Mouse (Mus musculus) hindbrain, postnatal 0 days (tissue): ENCODE data around the gene Ankrd13b. TPM values are rescaled to one million over a fixed set of nuclear protein-coding genes. Genes with fewer than 3 reads are reported as not detected.

Experiments
- ATAC-seq: fragments of 200-750 bp; cut with Nextera tagmentation; 2 replicates; pipeline ENCODE4 v1.8.0; 2017; ENCODE audit warnings: mild to moderate bottlenecking, moderate TSS enrichment, moderate library complexity
- DNase-seq: peaks from one replicate; pipeline ENCODE4 v3.0.0-alpha.2; 2015; ENCODE audit warnings: low spot score
- H3K27ac ChIP-seq: fragments of 300-500 bp; sonication (generic); 2 replicates; pipeline ENCODE4 v1.5.1; 2014; ENCODE audit warnings: mild to moderate bottlenecking
- H3K27me3 ChIP-seq: fragments of 300-500 bp; sonication (generic); 2 replicates; pipeline ENCODE4 v1.6.1; 2014; ENCODE audit warnings: low read length, mixed read lengths; ENCODE audit not compliant: insufficient read depth
- H3K36me3 ChIP-seq: fragments of 300-500 bp; sonication (generic); 2 replicates; pipeline ENCODE4 v1.6.1; 2014; ENCODE audit warnings: low read length, mixed read lengths; ENCODE audit not compliant: insufficient read depth
- H3K4me1 ChIP-seq: fragments of 300-500 bp; sonication (generic); 2 replicates; pipeline ENCODE4 v1.6.1; 2014; ENCODE audit warnings: antibody characterized with exemption, low read length, mixed read lengths; ENCODE audit not compliant: insufficient read depth
- H3K4me2 ChIP-seq: fragments of 300-500 bp; sonication (generic); 2 replicates; pipeline ENCODE4 v1.6.1; 2014; ENCODE audit warnings: low read depth, mild to moderate bottlenecking, low read length, moderate library complexity, mixed read lengths
- H3K4me3 ChIP-seq: fragments of 300-500 bp; sonication (generic); 2 replicates; pipeline ENCODE4 v1.5.1; 2014; ENCODE audit warnings: low read length
- H3K9ac ChIP-seq: fragments of 300-500 bp; sonication (generic); replicated peaks from 2 replicates; pipeline ENCODE4 v1.6.1; 2014; ENCODE audit warnings: mild to moderate bottlenecking, low read length, moderate library complexity, mixed read lengths
- H3K9me3 ChIP-seq: fragments of 300-500 bp; sonication (generic); 2 replicates; pipeline ENCODE4 v1.6.1; 2016; ENCODE audit warnings: low read length, mixed read lengths
- CTCF ChIP-seq: IDR thresholded peaks from 2 replicates; pipeline ENCODE4 v1.5.1; 2016; ENCODE audit warnings: antibody characterized with exemption, control low read depth, low read depth
- WGBS: fragments of 180-500 bp; shearing (Covaris S2); extraction: QIAGEN DNeasy Blood & Tissue Kit; methylation state at CpG from one replicate; pipeline ENCODE4 v1.1.7; 2014; 5-methylcytosine and 5-hydroxymethylcytosine counted together
- polyA plus RNA-seq: library from polyadenylated mRNA; unstranded; fragments of >200 nt; fragmentation: Nextera tagmentation; extraction: Ambion mirVana; gene quantifications from 2 replicates; pipeline ENCODE4 v1.2.1, GENCODE M21; 2015
- total RNA-seq: library from RNA; depleted of rRNA; stranded (reverse); fragments of >200 nt; gene quantifications from 2 replicates; pipeline ENCODE4 v1.2.3, GENCODE M21; 2014

Gene Ankrd13b
- total and polyA plus RNA-seq, 2 experiments from 2014 or later = 30.6 to 77.1 TPM

GRCm38 (mm10) chr11:77503511-77503910, 14.0 kb upstream of the Ankrd13b start:
- 53% methylated on average over 3 of the region's 3 CpGs for WGBS

GRCm38 (mm10) chr11:77502481-77502880, 13.0 kb upstream of the Ankrd13b start:
- no peak overlapping the region for H3K27ac ChIP-seq
- peaks cover 16% of the 10 kb centered on the region; the same call in 1 of the 2 replicates for H3K4me1 ChIP-seq
- H3K9ac ChIP-seq = no peak overlapping the region
- 86% methylated on average over 6 of the region's 6 CpGs for WGBS
- DNase-seq (no peak), ATAC-seq (no peak)
- no peak overlapping the region for H3K4me3 ChIP-seq
- TF ChIP-seq CTCF = no peak
- no peak overlapping the region for H3K4me2 ChIP-seq
- H3K27me3 ChIP-seq = no peaks in the 10 kb centered on the region
- peaks cover 55% of the 10 kb centered on the region for H3K36me3 ChIP-seq
- H3K9me3 ChIP-seq = no peaks in the 10 kb centered on the region

More at GRCm38 (mm10) chr11:77503511-77503910, 14.0 kb upstream of the Ankrd13b start:
- Histone ChIP-seq H3K9ac (no peak overlapping the region), H3K36me3 (peaks cover 55% of the 10 kb centered on the region), H3K4me2 (no peak overlapping the region), H3K4me3 (no peak overlapping the region), H3K27me3 (no peaks in the 10 kb centered on the region), H3K9me3 (no peaks in the 10 kb centered on the region), H3K27ac (no peak overlapping the region), H3K4me1 (peaks cover 11% of the 10 kb centered on the region; the same call in 1 of the 2 replicates)
- DNase-seq (no peak), ATAC-seq (no peak)
- TF ChIP-seq CTCF = no peak

- DNase-seq (no peak), ATAC-seq (no peak)
- Histone ChIP-seq H3K27me3 (no peaks in the 10 kb centered on the region), H3K4me1 (peaks cover 16% of the 10 kb centered on the region; the same call in 1 of the 2 replicates), H3K9ac (no peak overlapping the region), H3K9me3 (no peaks in the 10 kb centered on the region), H3K4me2 (no peak overlapping the region), H3K27ac (no peak overlapping the region), H3K4me3 (no peak overlapping the region), H3K36me3 (peaks cover 54% of the 10 kb centered on the region)
- TF ChIP-seq CTCF = no peak
- WGBS = 85% methylated on average over 4 of the region's 4 CpGs
Observed at GRCm38 (mm10) chr11:77501971-77502370, 12.5 kb upstream of the Ankrd13b start.

DNA sequence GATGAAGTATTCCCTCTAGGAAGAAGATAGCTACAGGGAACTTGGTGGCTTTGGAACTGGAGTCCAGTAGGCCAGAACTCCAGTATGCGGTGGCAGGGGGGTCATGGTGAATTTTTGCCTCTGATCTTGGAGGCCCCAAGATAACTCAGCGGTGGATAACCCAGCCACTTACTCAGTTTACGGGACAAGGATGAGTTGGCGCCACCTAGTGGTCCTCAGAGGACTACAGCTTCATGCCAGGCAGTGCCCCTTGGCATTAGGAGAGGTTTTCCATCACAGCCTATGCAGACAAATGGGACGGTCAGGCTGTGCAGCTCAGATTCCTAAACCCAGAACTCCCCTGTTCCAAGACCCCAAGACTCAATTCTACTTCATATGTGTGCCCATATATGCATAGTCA, 11.9 kb upstream of the Ankrd13b start:
- ATAC-seq = peak; percentile 43; the same call in 1 of the 2 replicates
- Histone ChIP-seq H3K4me1 (peaks cover 16% of the 10 kb centered on the region; the same call in 1 of the 2 replicates), H3K9ac (no peak overlapping the region)

GRCm38 (mm10) chr11:77500361-77501325, 11.2 kb upstream of the Ankrd13b start:
- WGBS = 64% methylated on average over 17 of the region's 17 CpGs
- 0 out of 2 replicates have a peak overlapping the region, but pooled peaks have one; percentile 22 for H3K27ac ChIP-seq
- DNase-seq = no peak

More for the DNA sequence above, 11.9 kb upstream of the Ankrd13b start:
- Histone ChIP-seq H3K4me3 (no peak overlapping the region), H3K9me3 (no peaks in the 10 kb centered on the region), H3K27ac (0 out of 2 replicates have a peak overlapping the region, but pooled peaks have one; percentile 22), H3K27me3 (no peaks in the 10 kb centered on the region), H3K4me2 (no peak overlapping the region), H3K36me3 (peaks cover 48% of the 10 kb centered on the region)
- WGBS = 14% methylated on average over 5 of the region's 5 CpGs
- DNase-seq = peak; percentile 92
- peak; percentile 94 for TF ChIP-seq CTCF

GRCm38 (mm10) chr11:77499354-77499753, 9.9 kb upstream of the Ankrd13b start:
- peaks cover 22% of the 10 kb centered on the region for H3K4me1 ChIP-seq
- WGBS = 73% methylated on average over 7 of the region's 7 CpGs
- no peak overlapping the region for H3K4me2 ChIP-seq
- H3K36me3 ChIP-seq = peaks cover 28% of the 10 kb centered on the region
- no peaks in the 10 kb centered on the region for H3K9me3 ChIP-seq
- no peak overlapping the region for H3K4me3 ChIP-seq
- TF ChIP-seq CTCF = no peak
- H3K9ac ChIP-seq = no peak overlapping the region
- H3K27ac ChIP-seq = no peak overlapping the region
- ATAC-seq (0 out of 2 replicates have a peak, but pooled peaks have one; percentile 28), DNase-seq (peak; percentile 60)
- H3K27me3 ChIP-seq = no peaks in the 10 kb centered on the region

More at GRCm38 (mm10) chr11:77500361-77501325, 11.2 kb upstream of the Ankrd13b start:
- H3K4me1 ChIP-seq = peaks cover 16% of the 10 kb centered on the region; the same call in 1 of the 2 replicates
- H3K9ac ChIP-seq = no peak overlapping the region
- H3K9me3 ChIP-seq = no peaks in the 10 kb centered on the region
- H3K36me3 ChIP-seq = peaks cover 40% of the 10 kb centered on the region
- no peak overlapping the region for H3K4me3 ChIP-seq
- H3K27me3 ChIP-seq = no peaks in the 10 kb centered on the region
- ATAC-seq = no peak
- H3K4me2 ChIP-seq = no peak overlapping the region
- no peak for TF ChIP-seq CTCF
